Mouse (Mus musculus): ENCODE measurements around the gene Klhdc8b. TPM values are rescaled to one million over a fixed set of nuclear protein-coding genes. Genes with fewer than 3 reads are reported as not detected.

Gene Klhdc8b
- polyA plus RNA-seq, 1 experiment from 2014 or later = 94.7 TPM

DNA sequence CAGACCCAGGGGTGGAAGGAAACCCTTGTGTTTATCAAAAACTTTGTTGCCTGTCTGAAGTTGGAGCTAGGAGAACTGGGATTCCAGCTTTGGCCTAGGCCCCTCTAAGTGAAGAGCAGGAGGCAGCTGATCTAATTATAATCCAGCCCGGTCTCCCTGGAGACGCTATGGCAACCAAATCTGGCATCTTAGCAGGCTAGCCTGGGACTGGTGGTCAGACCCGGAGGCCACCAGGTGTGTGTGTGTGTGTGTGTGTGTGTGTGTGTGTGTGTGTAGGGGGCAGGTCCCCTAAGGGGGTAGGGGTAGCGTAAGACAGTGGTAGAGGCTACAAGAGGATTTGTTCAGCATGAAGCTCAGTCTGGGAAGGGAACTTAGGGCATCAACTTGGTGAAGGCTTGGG lies 11.5 kb downstream of the Klhdc8b start:
- Histone ChIP-seq H3K36me3 (ENCODE audit: control insufficient read depth, insufficient read depth, low read length) (peaks cover 26% of the 10 kb centered on the region), H3K9me3 (ENCODE audit: control insufficient read depth, low read length) (no peaks in the 10 kb centered on the region), H3K27ac (replicated peaks in 1 of 2; ENCODE audit: control insufficient read depth in 1 of 2, insufficient read depth in 1 of 2, low read depth in 2 of 2, low read length in 2 of 2) (peak overlapping the region; percentile 83 to 94), H3K27me3 (ENCODE audit: control insufficient read depth, insufficient read depth, low read length) (no peaks in the 10 kb centered on the region), H3K4me2 (ENCODE audit: low read length) (peak overlapping the region; percentile 85), H3K4me3 (ENCODE audit: control insufficient read depth in 1 of 2, insufficient read depth in 1 of 2, low read depth in 1 of 2, low read length in 2 of 2) (peak overlapping the region; percentile 8 to 12; a peak in 3 of 4 replicates), H3K9ac (ENCODE audit: low read length) (peak overlapping the region; percentile 71), H3K4me1 (ENCODE audit: control insufficient read depth in 2 of 2, insufficient read depth in 2 of 2, low read length in 2 of 2) (peaks cover 26 to 43% of the 10 kb centered on the region in 2 experiments)
- ATAC-seq (ENCODE audit: insufficient number of reproducible peaks, insufficient read depth, low FRiP score, low read depth) = peak; percentile 34
- 27% methylated on average over 4 of the region's 4 CpGs for WGBS

DNA sequence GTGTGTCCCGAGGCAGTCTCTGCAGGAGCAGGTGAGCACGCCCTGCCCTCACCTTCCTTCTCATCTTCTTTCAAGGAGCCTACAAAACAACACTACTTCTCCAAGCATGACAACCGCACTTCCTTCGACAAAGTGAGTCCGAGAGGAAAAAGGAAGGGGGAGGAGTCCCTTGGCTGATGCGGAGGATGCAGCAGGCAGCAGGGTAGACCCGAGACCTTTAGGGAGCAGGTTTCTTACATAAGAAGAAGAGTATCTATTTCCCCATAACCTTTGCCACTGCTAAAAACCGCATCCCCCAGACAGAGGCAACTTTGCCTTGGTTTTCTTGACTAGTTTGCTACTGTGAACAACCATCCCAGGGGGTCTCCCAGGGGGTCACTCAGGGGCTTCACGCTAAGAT lies 16.3 kb downstream of the Klhdc8b start:
- H3K9ac ChIP-seq (ENCODE audit: low read length) = no peak overlapping the region
- no peaks in the 10 kb centered on the region for H3K9me3 ChIP-seq (ENCODE audit: control insufficient read depth, low read length)
- H3K27me3 ChIP-seq (ENCODE audit: control insufficient read depth, insufficient read depth, low read length) = no peaks in the 10 kb centered on the region
- no peak overlapping the region for H3K27ac ChIP-seq (replicated peaks in 1 of 2; ENCODE audit: control insufficient read depth in 1 of 2, insufficient read depth in 1 of 2, low read depth in 2 of 2, low read length in 2 of 2)
- no peak overlapping the region for H3K4me2 ChIP-seq (ENCODE audit: low read length)
- H3K36me3 ChIP-seq (ENCODE audit: control insufficient read depth, insufficient read depth, low read length) = peaks cover 26% of the 10 kb centered on the region
- ATAC-seq (ENCODE audit: insufficient number of reproducible peaks, insufficient read depth, low FRiP score, low read depth) = no peak
- 67% methylated on average over 9 of the region's 9 CpGs for WGBS
- peaks cover 20 to 44% of the 10 kb centered on the region in 2 experiments for H3K4me1 ChIP-seq (ENCODE audit: control insufficient read depth in 2 of 2, insufficient read depth in 2 of 2, low read length in 2 of 2)
- H3K4me3 ChIP-seq (ENCODE audit: control insufficient read depth in 1 of 2, insufficient read depth in 1 of 2, low read depth in 1 of 2, low read length in 2 of 2) = no peak overlapping the region

DNA sequence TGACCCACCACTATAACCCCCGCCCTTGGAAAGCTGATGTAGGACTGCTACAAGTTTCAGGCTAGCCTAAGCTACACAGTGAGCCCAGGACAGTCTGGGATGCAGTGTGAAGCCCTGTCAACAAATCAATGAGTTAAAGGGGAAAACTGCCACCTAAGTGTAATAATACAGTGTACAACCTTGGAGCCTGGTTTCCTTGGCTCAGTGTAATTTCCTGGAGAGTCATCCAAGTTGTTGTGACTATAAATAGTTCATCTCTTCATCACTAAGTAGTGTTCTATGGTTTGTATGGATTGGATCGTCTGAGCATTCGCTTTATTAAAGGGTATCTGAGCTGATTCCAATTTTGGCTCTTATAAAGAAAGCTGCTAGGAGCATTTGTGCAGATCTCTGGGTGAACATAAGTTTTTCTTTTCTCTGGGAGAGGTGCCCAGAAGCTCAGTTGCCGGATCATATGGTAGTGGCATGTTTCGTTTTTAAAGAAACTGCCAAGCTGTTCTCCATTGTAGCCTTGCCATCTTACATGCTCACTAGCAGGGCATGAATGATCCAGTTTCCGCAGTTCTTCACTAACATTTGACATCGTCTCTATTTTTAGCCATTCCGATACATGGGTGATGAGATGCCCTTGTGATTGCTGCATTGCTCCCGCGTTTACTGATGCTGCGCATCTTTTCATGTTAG lies 20.0 kb downstream of the Klhdc8b start:
- Histone ChIP-seq H3K27ac (replicated peaks in 1 of 2; ENCODE audit: control insufficient read depth in 1 of 2, insufficient read depth in 1 of 2, low read depth in 2 of 2, low read length in 2 of 2) (peak overlapping the region; percentile 31 to 33; a peak in 3 of 4 replicates), H3K36me3 (ENCODE audit: control insufficient read depth, insufficient read depth, low read length) (no peaks in the 10 kb centered on the region), H3K4me3 (ENCODE audit: control insufficient read depth in 1 of 2, insufficient read depth in 1 of 2, low read depth in 1 of 2, low read length in 2 of 2) (no peak overlapping the region), H3K27me3 (ENCODE audit: control insufficient read depth, insufficient read depth, low read length) (no peaks in the 10 kb centered on the region), H3K9ac (ENCODE audit: low read length) (peak overlapping the region; percentile 14; the same call in 1 of the 2 replicates), H3K4me2 (ENCODE audit: low read length) (peak overlapping the region; percentile 19; the same call in 1 of the 2 replicates), H3K4me1 (ENCODE audit: control insufficient read depth in 2 of 2, insufficient read depth in 2 of 2, low read length in 2 of 2) (peaks cover 6 to 28% of the 10 kb centered on the region in 2 experiments), H3K9me3 (ENCODE audit: control insufficient read depth, low read length) (no peaks in the 10 kb centered on the region)
- ATAC-seq (ENCODE audit: insufficient number of reproducible peaks, insufficient read depth, low FRiP score, low read depth) = peak; percentile 13; the same call in 1 of the 2 replicates
- WGBS = 43% methylated on average over 11 of the region's 11 CpGs

DNA sequence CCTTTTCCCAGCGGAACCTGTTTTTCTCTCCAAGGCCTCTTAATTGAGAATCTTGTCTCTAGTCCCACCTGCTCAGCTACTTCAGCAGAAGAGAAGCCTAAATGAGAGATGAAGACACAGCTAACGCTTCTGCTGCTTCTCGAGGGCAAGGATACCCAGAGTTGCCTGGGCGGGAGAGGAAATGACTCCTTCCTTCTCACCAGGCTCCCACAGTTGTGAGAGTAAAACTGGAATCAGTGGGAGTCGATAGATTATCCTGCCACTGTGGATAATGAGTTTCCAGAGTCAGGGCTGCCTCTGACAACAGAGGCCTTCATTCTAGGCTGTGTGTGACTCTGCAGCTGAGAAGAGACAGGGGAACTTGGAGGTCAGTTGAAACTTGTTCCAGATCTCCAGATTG lies 20.9 kb downstream of the Klhdc8b start:
- no peak for ATAC-seq (ENCODE audit: insufficient number of reproducible peaks, insufficient read depth, low FRiP score, low read depth)
- WGBS = 64% methylated on average over 5 of the region's 5 CpGs
- Histone ChIP-seq H3K27ac (replicated peaks in 1 of 2; ENCODE audit: control insufficient read depth in 1 of 2, insufficient read depth in 1 of 2, low read depth in 2 of 2, low read length in 2 of 2) (peak overlapping the region in 1 of 2 experiments; percentile 17; a peak in 3 of 4 replicates), H3K36me3 (ENCODE audit: control insufficient read depth, insufficient read depth, low read length) (no peaks in the 10 kb centered on the region), H3K4me1 (ENCODE audit: control insufficient read depth in 2 of 2, insufficient read depth in 2 of 2, low read length in 2 of 2) (peaks cover 6 to 24% of the 10 kb centered on the region in 2 experiments), H3K9me3 (ENCODE audit: control insufficient read depth, low read length) (no peaks in the 10 kb centered on the region), H3K4me3 (ENCODE audit: control insufficient read depth in 1 of 2, insufficient read depth in 1 of 2, low read depth in 1 of 2, low read length in 2 of 2) (no peak overlapping the region), H3K4me2 (ENCODE audit: low read length) (no peak overlapping the region), H3K9ac (ENCODE audit: low read length) (no peak overlapping the region), H3K27me3 (ENCODE audit: control insufficient read depth, insufficient read depth, low read length) (no peaks in the 10 kb centered on the region)

DNA sequence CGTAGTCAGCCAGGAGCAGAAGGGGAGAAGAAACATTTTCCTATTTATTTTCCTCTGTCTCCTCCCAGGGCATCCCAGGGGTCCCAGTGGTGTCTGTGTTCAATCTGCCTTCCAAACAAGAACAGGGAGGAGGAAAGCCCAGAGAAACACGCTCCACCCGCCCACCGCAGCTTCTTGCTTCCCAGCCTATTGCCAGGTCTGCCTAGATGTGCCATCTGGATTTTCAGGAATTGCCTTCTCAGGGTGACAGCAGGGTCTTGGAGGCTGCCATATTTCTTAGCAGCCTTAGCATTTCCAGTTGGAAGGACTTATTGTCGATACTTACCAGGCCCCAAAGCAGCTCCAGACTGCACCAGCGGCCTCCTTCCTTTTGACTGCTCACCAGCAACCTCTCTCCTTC lies 22.2 kb downstream of the Klhdc8b start:
- Histone ChIP-seq H3K4me3 (ENCODE audit: control insufficient read depth in 1 of 2, insufficient read depth in 1 of 2, low read depth in 1 of 2, low read length in 2 of 2) (no peak overlapping the region), H3K9me3 (ENCODE audit: control insufficient read depth, low read length) (no peaks in the 10 kb centered on the region), H3K9ac (ENCODE audit: low read length) (no peak overlapping the region), H3K36me3 (ENCODE audit: control insufficient read depth, insufficient read depth, low read length) (no peaks in the 10 kb centered on the region), H3K4me2 (ENCODE audit: low read length) (no peak overlapping the region), H3K27ac (replicated peaks in 1 of 2; ENCODE audit: control insufficient read depth in 1 of 2, insufficient read depth in 1 of 2, low read depth in 2 of 2, low read length in 2 of 2) (no peak overlapping the region), H3K27me3 (ENCODE audit: control insufficient read depth, insufficient read depth, low read length) (no peaks in the 10 kb centered on the region), H3K4me1 (ENCODE audit: control insufficient read depth in 2 of 2, insufficient read depth in 2 of 2, low read length in 2 of 2) (peaks cover 3 to 23% of the 10 kb centered on the region in 2 experiments)
- no peak for ATAC-seq (ENCODE audit: insufficient number of reproducible peaks, insufficient read depth, low FRiP score, low read depth)
- 82% methylated on average over 6 of the region's 6 CpGs for WGBS

DNA sequence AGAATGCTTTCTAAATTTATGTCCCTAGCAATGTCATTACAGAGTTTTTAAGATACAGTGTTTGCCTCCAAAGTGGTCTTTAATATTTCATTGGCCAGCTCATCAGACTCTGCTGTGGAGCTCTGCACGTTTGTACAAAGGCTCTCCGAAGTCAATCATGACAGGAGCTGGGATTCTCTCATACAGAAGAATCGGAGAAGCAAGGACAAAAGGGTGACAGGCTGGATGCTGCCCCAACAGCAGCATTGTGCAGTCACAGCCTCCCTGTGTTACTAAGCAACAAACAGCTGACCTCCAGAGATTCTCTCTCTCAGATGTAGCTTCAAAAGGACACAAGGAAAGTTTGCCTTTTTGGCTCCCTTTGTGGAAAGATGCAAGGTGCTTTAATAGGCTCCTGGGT lies 25.2 kb downstream of the Klhdc8b start, which contains the start of gene BC048562:
BC048562 (plus strand) TSS at position 301 of the 400 bp plus-strand sequence.
- H3K27me3 ChIP-seq (ENCODE audit: control insufficient read depth, insufficient read depth, low read length) = no peaks in the 10 kb centered on the region
- no peak for ATAC-seq (ENCODE audit: insufficient number of reproducible peaks, insufficient read depth, low FRiP score, low read depth)
- H3K4me3 ChIP-seq (ENCODE audit: control insufficient read depth in 1 of 2, insufficient read depth in 1 of 2, low read depth in 1 of 2, low read length in 2 of 2) = no peak within 1 kb of the TSS
- no peak within 1 kb of the TSS for H3K4me2 ChIP-seq (ENCODE audit: low read length)
- H3K9ac ChIP-seq (ENCODE audit: low read length) = no peak within 1 kb of the TSS
- no peak within 1 kb of the TSS for H3K27ac ChIP-seq (replicated peaks in 1 of 2; ENCODE audit: control insufficient read depth in 1 of 2, insufficient read depth in 1 of 2, low read depth in 2 of 2, low read length in 2 of 2)
- H3K36me3 ChIP-seq (ENCODE audit: control insufficient read depth, insufficient read depth, low read length) = no peaks in the 10 kb centered on the region
- peaks cover 3 to 14% of the 10 kb centered on the region in 2 experiments for H3K4me1 ChIP-seq (ENCODE audit: control insufficient read depth in 2 of 2, insufficient read depth in 2 of 2, low read length in 2 of 2)
- H3K9me3 ChIP-seq (ENCODE audit: control insufficient read depth, low read length) = no peaks in the 10 kb centered on the region
- WGBS = 67% methylated on average over 3 of the region's 3 CpGs

DNA sequence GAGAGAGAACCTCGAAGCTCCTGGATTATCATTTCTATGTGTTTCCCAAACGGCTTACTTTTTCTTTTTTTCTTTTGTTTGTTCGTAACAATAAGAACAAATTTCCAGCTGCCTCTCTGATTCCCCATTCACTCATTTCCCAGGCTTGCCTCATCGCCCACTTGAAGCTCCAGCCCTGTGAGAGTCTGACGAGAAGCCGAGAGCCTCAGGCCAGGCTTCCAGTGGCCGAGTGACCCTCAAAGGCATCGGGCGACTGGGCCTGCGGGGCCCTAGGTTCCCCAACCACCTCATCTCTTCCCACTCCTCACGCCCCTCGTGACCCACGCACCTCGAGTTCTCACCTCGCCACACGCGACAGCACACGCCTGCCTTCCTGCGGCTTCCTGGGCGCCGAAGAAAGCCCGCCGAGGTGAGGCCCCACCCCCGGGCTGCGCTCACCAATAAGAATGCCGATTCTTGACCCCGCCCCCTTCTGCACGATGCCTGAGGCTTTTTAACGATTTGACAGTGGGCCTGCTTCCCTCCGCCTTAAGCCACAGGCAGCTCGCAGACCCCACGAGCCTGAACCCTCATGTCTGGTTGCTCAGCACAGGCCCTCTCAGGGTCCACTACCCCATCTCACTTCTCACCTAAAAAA lies 29.8 kb downstream of the Klhdc8b start:
- H3K27me3 ChIP-seq (ENCODE audit: control insufficient read depth, insufficient read depth, low read length) = no peaks in the 10 kb centered on the region
- no peaks in the 10 kb centered on the region; a peak in 1 of 4 replicates for H3K4me1 ChIP-seq (ENCODE audit: control insufficient read depth in 2 of 2, insufficient read depth in 2 of 2, low read length in 2 of 2)
- ATAC-seq (ENCODE audit: insufficient number of reproducible peaks, insufficient read depth, low FRiP score, low read depth) = no peak
- H3K9ac ChIP-seq (ENCODE audit: low read length) = peak overlapping the region; percentile 59; the same call in 1 of the 2 replicates
- H3K9me3 ChIP-seq (ENCODE audit: control insufficient read depth, low read length) = no peaks in the 10 kb centered on the region
- H3K4me2 ChIP-seq (ENCODE audit: low read length) = peak overlapping the region; percentile 63
- H3K4me3 ChIP-seq (ENCODE audit: control insufficient read depth in 1 of 2, insufficient read depth in 1 of 2, low read depth in 1 of 2, low read length in 2 of 2) = peak overlapping the region; percentile 21 to 38
- 32% methylated on average over 32 of the region's 32 CpGs for WGBS
- H3K27ac ChIP-seq (replicated peaks in 1 of 2; ENCODE audit: control insufficient read depth in 1 of 2, insufficient read depth in 1 of 2, low read depth in 2 of 2, low read length in 2 of 2) = no peak overlapping the region
- no peaks in the 10 kb centered on the region for H3K36me3 ChIP-seq (ENCODE audit: control insufficient read depth, insufficient read depth, low read length)

Data from heart, embryonic 14.5 days (tissue).